Mouse (Mus musculus): ENCODE results near the gene Muc15.

DNA sequence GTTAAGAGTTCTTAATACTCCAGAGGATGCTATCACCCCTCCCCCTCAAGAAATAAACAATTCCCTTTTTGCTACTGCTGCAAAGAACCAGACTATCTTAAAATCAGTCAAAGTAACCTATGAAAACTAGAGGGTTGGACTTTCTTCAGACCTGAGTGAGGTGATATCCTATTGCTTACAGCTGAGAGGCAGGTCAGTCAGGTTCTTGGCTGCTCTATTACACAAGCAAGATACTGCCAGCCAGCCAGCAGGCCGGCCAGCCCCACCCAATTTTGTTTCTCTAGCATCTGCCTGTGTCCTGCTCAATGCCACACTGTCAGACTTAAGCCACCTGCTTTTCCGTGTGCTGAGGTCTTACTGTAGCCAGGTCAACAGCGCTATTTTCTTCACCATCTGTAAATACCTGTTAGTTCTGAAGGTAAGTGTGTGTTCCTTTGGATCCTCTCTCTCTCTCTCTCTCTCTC, at the start of gene Muc15:
- TF ChIP-seq CTCF (IDR thresholded peaks at IDR 0.05; ENCODE audit: low read depth, low read length) (no peak), POLR2A (IDR thresholded peaks at IDR 0.05; ENCODE audit: extremely low read depth, insufficient read depth, low read length) (no peak)

Measured in liver, adult 2 months (tissue).